Mouse (Mus musculus): Measurements from ENCODE around the gene Cux2.

Gene Cux2

GRCm38 (mm10) chr5:121815867-121816380 is 234.0 kb downstream of the Cux2 start:
- DNase-seq, result no peak

- DNase-seq, result peak; percentile 90
These were observed 234.8 kb downstream of the Cux2 start for GRCm38 (mm10) chr5:121815067-121815466.

- DNase-seq, result no peak
These were observed 236.2 kb downstream of the Cux2 start for GRCm38 (mm10) chr5:121813744-121814143.

- DNase-seq, result no peak
These were observed 237.2 kb downstream of the Cux2 start for GRCm38 (mm10) chr5:121812526-121813243.

GRCm38 (mm10) chr5:121811485-121811931 is 238.4 kb downstream of the Cux2 start:
- no peak for DNase-seq

GRCm38 (mm10) chr5:121810331-121811151 is 239.4 kb downstream of the Cux2 start:
- no peak for DNase-seq

- peak; percentile 63 for DNase-seq
These were observed 240.2 kb downstream of the Cux2 start for GRCm38 (mm10) chr5:121809667-121810224.

GRCm38 (mm10) chr5:121808202-121808601 is 241.7 kb downstream of the Cux2 start:
- no peak for DNase-seq

- DNase-seq, result no peak
These were observed 242.7 kb downstream of the Cux2 start for GRCm38 (mm10) chr5:121807186-121807585.
